Comparison of ENCODE assay signal across 7 mouse cellular contexts in genomic region chr7:81213347-81214152, GRCm38 (mm10). TPM values are rescaled to one million over a fixed set of nuclear protein-coding genes. Genes with fewer than 3 reads are reported as not detected.
A peak's percentile ranks its signal among the peaks of the same experiment; 100 is the strongest.
DNase-seq lines count a peak whose midpoint lies in the region; ATAC-seq lines count a peak whose summit lies in the region.

Gene Pde8a, plus strand, starts transcription at chr7:81213596.

- peak within 1 kb of the TSS; percentile 35 for H3K27ac ChIP-seq in embryonic facial prominence, embryonic 14.5 days (replicated peaks; ENCODE audit: low read depth, low read length)
- H3K27ac ChIP-seq in liver, embryonic 11.5 days (ENCODE audit: low read depth, low read length): peak within 1 kb of the TSS; percentile 43

- H3K4me3 ChIP-seq in embryonic facial prominence, embryonic 14.5 days (ENCODE audit: low read depth, low read length): peak within 1 kb of the TSS; percentile 55
- peak within 1 kb of the TSS; percentile 56 for H3K4me3 ChIP-seq in liver, embryonic 11.5 days (ENCODE audit: low read depth, low read length)

- no peaks in the 10 kb centered on the region for H3K9me3 ChIP-seq in embryonic facial prominence, embryonic 14.5 days (ENCODE audit: control insufficient read depth, low read length)
- H3K9me3 ChIP-seq in liver, embryonic 11.5 days (ENCODE audit: control insufficient read depth, low read length): no peaks in the 10 kb centered on the region

- WGBS in embryonic facial prominence, embryonic 14.5 days: 1% methylated on average over 32 of the region's 128 CpGs
- WGBS in liver, embryonic 11.5 days: 1% methylated on average over 127 of the region's 128 CpGs

- H3K27me3 ChIP-seq in embryonic facial prominence, embryonic 14.5 days (replicated peaks; ENCODE audit: control insufficient read depth, insufficient read depth, low read length): peaks cover 72% of the 10 kb centered on the region
- H3K27me3 ChIP-seq in liver, embryonic 11.5 days (replicated peaks; ENCODE audit: control insufficient read depth, insufficient read depth, low read length): peaks cover 46% of the 10 kb centered on the region

- DNase-seq in urinary bladder, postnatal 14 days (ENCODE audit: low spot score): peak; percentile 7
- no peak for DNase-seq in urinary bladder, postnatal 4 days (ENCODE audit: low spot score in 2 of 2)
- no peak for DNase-seq in embryonic facial prominence, embryonic 14.5 days (ENCODE audit: low spot score)
- DNase-seq in heart, postnatal 36 days: peak; percentile 50 to 64
- peak; percentile 47 for DNase-seq in liver, embryonic 11.5 days (ENCODE audit: low spot score)
- DNase-seq in neural tube, embryonic 10.5 days (ENCODE audit: extremely low spot score, low spot score): peak; percentile 40
- DNase-seq in embryo, embryonic 10.5 days (ENCODE audit: low spot score): no peak

- H3K4me1 ChIP-seq in embryonic facial prominence, embryonic 14.5 days (ENCODE audit: control insufficient read depth, insufficient read depth, low read length): peaks cover 3% of the 10 kb centered on the region; the same call in 1 of the 2 replicates
- peaks cover 14% of the 10 kb centered on the region for H3K4me1 ChIP-seq in liver, embryonic 11.5 days (replicated peaks; ENCODE audit: control insufficient read depth, insufficient read depth, low read length)

- peak within 1 kb of the TSS; percentile 62 for H3K9ac ChIP-seq in embryonic facial prominence, embryonic 14.5 days (ENCODE audit: low read depth, low read length)
- peak within 1 kb of the TSS; percentile 53 for H3K9ac ChIP-seq in liver, embryonic 11.5 days (ENCODE audit: low read depth, low read length)

- H3K36me3 ChIP-seq in embryonic facial prominence, embryonic 14.5 days (ENCODE audit: control insufficient read depth, insufficient read depth, low read length): no peaks in the 10 kb centered on the region
- no peaks in the 10 kb centered on the region for H3K36me3 ChIP-seq in liver, embryonic 11.5 days (ENCODE audit: control insufficient read depth, insufficient read depth, low read length)

- ATAC-seq in embryonic facial prominence, embryonic 14.5 days (ENCODE audit: low read depth): no peak
- ATAC-seq in liver, embryonic 11.5 days (replicated peaks; ENCODE audit: low FRiP score): no peak

- peak within 1 kb of the TSS; percentile 58 for H3K4me2 ChIP-seq in embryonic facial prominence, embryonic 14.5 days (ENCODE audit: low read depth, low read length)
- peak within 1 kb of the TSS; percentile 82 for H3K4me2 ChIP-seq in liver, embryonic 11.5 days

- intact Hi-C loops in heart, postnatal 36 days (cut with DNase I): loop anchor here (10.0 kb wide), 1 partner anchor 361 kb away; the partner anchor contains the start of gene Whamm

RNA-seq across cellular contexts. Expression of gene Pde8a, which starts in this region (rescaled TPM):
- polyA plus RNA-seq in embryonic facial prominence, embryonic 14.5 days (2014; fragmentation: Nextera tagmentation; extraction: Ambion mirVana): 9.3 and 9.6 TPM in 2 replicates
- total RNA-seq in heart, postnatal 36 days (2021): 10 to 100 TPM; 11.5 to 11.9 TPM
- polyA plus RNA-seq in liver, embryonic 11.5 days (2014; fragmentation: Nextera tagmentation; extraction: Ambion mirVana): 1.7 and 1.9 TPM in 2 replicates

Comparison
In these comparisons a context has a peak if more than half of its experiments do, and no peak if none do; other contexts are left out.
1. DNase-seq: peak in urinary bladder, postnatal 14 days (single experiment), heart, postnatal 36 days (2 of 2), liver, embryonic 11.5 days (single experiment) and neural tube, embryonic 10.5 days (single experiment); none in urinary bladder, postnatal 4 days (0 of 2), embryonic facial prominence, embryonic 14.5 days (single experiment) and embryo, embryonic 10.5 days (single experiment).